Mouse (Mus musculus): Measurements from ENCODE around the gene Prdx3. TPM values are rescaled to one million over a fixed set of nuclear protein-coding genes. Genes with fewer than 3 reads are reported as not detected.
A peak's percentile ranks its signal among the peaks of the same experiment; 100 is the strongest.
"Not testable (repeated sequence)": the region's sequence is repeated elsewhere in the genome, so short reads cannot be mapped to it uniquely, and the experiment has no call there.

The Prdx3 gene
- polyA plus RNA-seq, 1 experiment from 2014 or later: 88.2 TPM

GRCm38 (mm10) chr19:60890391-60891122 is 16.2 kb upstream of the Prdx3 start:
- H3K4me2 ChIP-seq (replicated peaks): peak overlapping the region; percentile 61
- no peaks in the 10 kb centered on the region for H3K36me3 ChIP-seq
- no peaks in the 10 kb centered on the region for H3K27me3 ChIP-seq
- no peaks in the 10 kb centered on the region for H3K9me3 ChIP-seq
- peak; percentile 80 for ATAC-seq
- H3K4me1 ChIP-seq (replicated peaks): peaks cover 23% of the 10 kb centered on the region
- H3K4me3 ChIP-seq (replicated peaks): peak overlapping the region; percentile 86
- peak overlapping the region; percentile 96 for H3K27ac ChIP-seq
- under 1% methylated on average over 39 of the region's 41 CpGs for WGBS
- peak overlapping the region; percentile 88 for H3K9ac ChIP-seq (replicated peaks)

DNA sequence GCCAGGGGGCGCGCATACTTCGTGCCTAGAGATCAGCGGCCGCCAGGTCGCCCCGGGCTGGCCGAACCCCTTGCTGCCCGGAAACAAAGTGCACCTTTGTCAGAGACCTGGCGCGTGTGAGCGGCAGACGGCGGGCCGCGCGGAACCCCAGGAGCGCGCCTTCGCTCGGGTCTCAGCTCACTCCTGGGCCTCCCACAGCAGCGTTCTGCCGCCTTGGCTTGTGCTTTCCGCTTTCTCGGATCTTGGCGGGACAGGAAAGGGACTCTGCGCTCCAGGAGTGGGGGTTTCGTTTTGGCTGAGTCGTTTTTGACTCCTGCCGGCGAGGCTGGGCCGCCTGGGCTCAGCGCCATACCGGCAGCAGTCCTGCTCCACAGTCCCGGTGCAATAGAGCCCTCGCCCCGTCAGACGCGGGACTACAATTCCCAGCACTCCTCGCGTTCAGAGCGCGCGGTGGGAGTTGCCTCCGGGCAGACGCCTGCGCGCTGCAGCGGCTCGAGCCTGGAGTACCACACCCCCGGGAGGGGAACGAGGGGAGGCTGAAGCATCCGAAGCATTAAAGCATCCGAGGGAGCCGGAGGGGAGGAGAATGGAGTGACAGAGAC is 15.5 kb upstream of the Prdx3 start, which contains the start of gene Grk5:
Grk5 (plus strand) TSS at position 36 of the 602 bp plus-strand sequence.
- Histone ChIP-seq H3K4me2 (replicated peaks) (peak within 1 kb of the TSS; percentile 61), H3K9me3 (no peaks in the 10 kb centered on the region), H3K9ac (replicated peaks) (peak within 1 kb of the TSS; percentile 88), H3K4me3 (replicated peaks) (peak within 1 kb of the TSS; percentile 86), H3K27me3 (no peaks in the 10 kb centered on the region), H3K4me1 (replicated peaks) (peaks cover 23% of the 10 kb centered on the region), H3K36me3 (no peaks in the 10 kb centered on the region), H3K27ac (peak within 1 kb of the TSS; percentile 96)
- under 1% methylated on average over 55 of the region's 55 CpGs for WGBS
- ATAC-seq: peak; percentile 99

DNA sequence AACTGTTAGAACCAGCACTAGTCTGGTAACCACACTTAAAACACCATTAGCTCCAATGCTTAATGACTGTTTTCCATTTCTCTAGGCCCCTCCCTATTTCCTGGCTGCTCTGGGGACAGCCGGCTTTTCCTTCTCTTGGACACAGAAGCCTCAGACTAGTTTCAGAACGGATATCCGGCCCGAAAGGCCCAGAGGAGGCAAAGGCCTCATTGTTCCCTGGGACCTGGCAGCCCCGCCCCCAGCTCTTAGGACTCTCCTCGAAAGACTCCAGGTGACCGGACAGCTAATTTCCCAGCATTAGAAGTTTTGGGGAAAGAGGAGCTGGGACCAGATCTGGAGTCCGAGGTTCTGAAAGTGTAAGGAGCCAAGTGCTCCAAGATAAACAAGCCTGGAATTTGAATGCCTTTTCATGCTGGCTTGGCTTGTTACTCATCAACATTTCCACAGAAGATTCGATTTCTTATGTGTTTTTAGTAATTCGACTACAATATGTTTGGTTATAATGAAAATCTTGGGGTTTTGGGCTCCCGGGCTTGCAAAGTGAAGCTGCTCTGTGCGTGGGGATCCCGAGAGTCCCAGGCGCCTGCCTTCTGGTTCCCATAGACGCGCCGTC is 14.9 kb upstream of the Prdx3 start:
- Histone ChIP-seq H3K9ac (replicated peaks) (peak overlapping the region; percentile 88), H3K4me3 (replicated peaks) (peak overlapping the region; percentile 86), H3K4me1 (replicated peaks) (peaks cover 23% of the 10 kb centered on the region), H3K27me3 (no peaks in the 10 kb centered on the region), H3K4me2 (replicated peaks) (peak overlapping the region; percentile 61), H3K36me3 (no peaks in the 10 kb centered on the region), H3K9me3 (no peaks in the 10 kb centered on the region), H3K27ac (peak overlapping the region; percentile 96)
- ATAC-seq: peak; percentile 9
- 5% methylated on average over 17 of the region's 17 CpGs for WGBS

GRCm38 (mm10) chr19:60887637-60888036 is 13.3 kb upstream of the Prdx3 start:
- Histone ChIP-seq H3K4me3 (replicated peaks) (no peak overlapping the region), H3K4me1 (replicated peaks) (peaks cover 22% of the 10 kb centered on the region), H3K4me2 (replicated peaks) (no peak overlapping the region), H3K36me3 (no peaks in the 10 kb centered on the region), H3K9me3 (no peaks in the 10 kb centered on the region), H3K9ac (replicated peaks) (no peak overlapping the region), H3K27ac (no peak overlapping the region), H3K27me3 (no peaks in the 10 kb centered on the region)
- WGBS: 87% methylated on average over 2 of the region's 2 CpGs
- ATAC-seq: no peak

GRCm38 (mm10) chr19:60883129-60883528 is 8.8 kb upstream of the Prdx3 start:
- Histone ChIP-seq H3K4me2 (replicated peaks) (no peak overlapping the region), H3K27me3 (no peaks in the 10 kb centered on the region), H3K36me3 (no peaks in the 10 kb centered on the region), H3K4me1 (replicated peaks) (no peaks in the 10 kb centered on the region), H3K9ac (replicated peaks) (no peak overlapping the region), H3K27ac (no peak overlapping the region), H3K4me3 (replicated peaks) (no peak overlapping the region), H3K9me3 (no peaks in the 10 kb centered on the region)
- 0 out of 2 replicates have a peak, but pooled peaks have one; percentile 50 for ATAC-seq
- WGBS: 8% methylated on average over 3 of the region's 3 CpGs

DNA sequence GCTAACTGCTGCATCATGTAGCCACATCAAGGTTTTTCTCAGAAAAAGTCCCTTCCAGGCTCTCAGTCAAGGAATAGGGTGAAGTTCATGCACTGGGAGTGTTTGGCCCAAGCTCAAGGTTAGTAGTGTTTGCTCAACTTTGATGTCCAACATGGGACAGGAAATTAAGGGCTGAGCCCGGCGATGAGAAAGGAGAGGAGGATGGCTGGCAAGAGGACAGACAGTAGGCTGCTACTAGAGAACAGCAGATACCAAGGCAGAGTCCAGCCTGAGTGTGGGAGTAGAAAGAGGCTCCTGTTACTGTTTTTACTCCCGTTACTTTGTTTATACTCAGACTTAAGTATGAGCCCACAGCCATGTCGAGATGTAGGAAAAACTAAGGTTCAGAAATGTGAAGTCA is 855 bp downstream of the Prdx3 start:
- peak overlapping the region; percentile 19; the same call in 1 of the 2 replicates for H3K27ac ChIP-seq

DNA sequence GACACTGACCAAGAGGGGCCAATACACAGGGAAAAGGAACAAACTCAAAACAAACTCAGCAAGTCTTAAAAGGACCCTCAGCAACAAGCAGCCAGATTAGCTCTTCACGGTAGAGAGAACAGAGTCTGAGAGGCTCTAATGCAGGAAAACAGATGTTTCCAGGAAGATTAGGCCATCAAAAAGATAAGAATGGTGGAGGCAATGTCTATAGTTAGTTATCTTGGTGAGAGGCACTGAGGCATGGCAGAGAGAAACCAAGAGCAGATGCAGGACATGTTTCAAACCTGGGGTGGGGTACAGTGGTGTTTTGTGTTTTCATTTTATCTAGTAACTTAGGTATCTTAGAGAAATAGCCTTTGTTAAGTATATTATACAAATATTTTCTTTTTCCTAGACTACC is 2.1 kb downstream of the Prdx3 start:
- Histone ChIP-seq H3K4me2 (replicated peaks) (no peak overlapping the region), H3K4me3 (replicated peaks) (no peak overlapping the region), H3K27me3 (no peaks in the 10 kb centered on the region), H3K27ac (no peak overlapping the region), H3K9ac (replicated peaks) (no peak overlapping the region), H3K9me3 (no peaks in the 10 kb centered on the region), H3K36me3 (peaks cover 17% of the 10 kb centered on the region), H3K4me1 (replicated peaks) (peaks cover 12% of the 10 kb centered on the region)
- WGBS: 17% methylated on average over 1 of the region's 1 CpGs
- no peak for ATAC-seq

More for the DNA sequence above, 855 bp downstream of the Prdx3 start:
- no peaks in the 10 kb centered on the region for H3K27me3 ChIP-seq
- no peak for ATAC-seq
- H3K4me3 ChIP-seq (replicated peaks): peak overlapping the region; percentile 57
- H3K9ac ChIP-seq (replicated peaks): no peak overlapping the region
- H3K4me1 ChIP-seq (replicated peaks): peaks cover 12% of the 10 kb centered on the region
- H3K36me3 ChIP-seq: peaks cover 13% of the 10 kb centered on the region
- H3K4me2 ChIP-seq (replicated peaks): peak overlapping the region; percentile 59
- WGBS: 40% methylated on average over 4 of the region's 4 CpGs
- no peaks in the 10 kb centered on the region for H3K9me3 ChIP-seq

DNA sequence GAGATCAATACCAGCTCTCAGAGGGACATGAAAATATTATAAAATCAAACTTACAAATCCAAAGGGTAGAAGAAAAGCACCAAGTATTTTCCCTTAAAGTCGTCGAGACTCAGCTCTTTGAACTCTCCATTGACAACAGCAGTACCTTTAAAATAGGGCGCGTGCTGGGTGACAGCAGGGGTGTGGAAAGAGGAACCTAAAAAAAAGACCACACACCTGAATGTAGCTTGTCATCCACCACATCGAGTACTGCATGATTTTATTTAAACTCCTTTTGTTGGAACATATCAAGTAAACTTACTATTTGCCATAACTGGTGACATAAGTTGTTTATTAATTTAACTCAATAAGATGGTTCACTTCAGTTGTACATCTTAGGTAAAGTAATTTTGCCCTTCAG is 3.0 kb downstream of the Prdx3 start:
- Histone ChIP-seq H3K27ac (no peak overlapping the region), H3K4me3 (replicated peaks) (no peak overlapping the region), H3K9me3 (no peaks in the 10 kb centered on the region), H3K36me3 (peaks cover 17% of the 10 kb centered on the region), H3K4me1 (replicated peaks) (peaks cover 12% of the 10 kb centered on the region), H3K9ac (replicated peaks) (no peak overlapping the region), H3K27me3 (no peaks in the 10 kb centered on the region), H3K4me2 (replicated peaks) (no peak overlapping the region)
- 91% methylated on average over 5 of the region's 5 CpGs for WGBS
- ATAC-seq: no peak

DNA sequence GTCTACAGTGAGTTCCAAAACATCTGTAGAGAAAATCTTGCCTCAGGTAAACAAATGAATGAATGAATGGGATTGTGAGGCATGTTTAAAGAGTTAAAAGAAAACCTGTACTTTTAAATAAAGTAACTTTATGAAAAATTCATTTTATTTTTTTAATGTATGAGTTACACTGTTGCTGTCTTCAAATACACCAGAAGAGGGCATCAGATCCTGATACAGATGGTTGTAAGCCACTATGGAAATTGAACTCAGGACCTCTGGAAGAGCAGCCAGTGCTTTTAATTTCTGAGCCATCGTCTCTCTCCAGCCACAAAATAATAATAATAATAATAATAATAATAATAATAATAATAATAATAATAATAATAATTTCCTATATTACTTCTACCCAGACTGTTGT is 3.9 kb downstream of the Prdx3 start:
- peaks cover 12% of the 10 kb centered on the region for H3K4me1 ChIP-seq (replicated peaks)

GRCm38 (mm10) chr19:60866169-60866568 is 8.2 kb downstream of the Prdx3 start:
- WGBS: 98% methylated on average over 4 of the region's 4 CpGs
- not testable (repeated sequence) for ATAC-seq; H3K27ac ChIP-seq; H3K9me3 ChIP-seq; H3K4me1 ChIP-seq (replicated peaks); H3K27me3 ChIP-seq; H3K9ac ChIP-seq (replicated peaks); H3K4me3 ChIP-seq (replicated peaks); H3K4me2 ChIP-seq (replicated peaks)
- peaks cover 26% of the 10 kb centered on the region for H3K36me3 ChIP-seq

More for the DNA sequence above, 3.9 kb downstream of the Prdx3 start:
- no peak for ATAC-seq
- peaks cover 17% of the 10 kb centered on the region for H3K36me3 ChIP-seq
- WGBS: 93% methylated on average over 1 of the region's 1 CpGs
- no peaks in the 10 kb centered on the region for H3K27me3 ChIP-seq
- no peak overlapping the region for H3K27ac ChIP-seq
- no peak overlapping the region for H3K9ac ChIP-seq (replicated peaks)
- H3K4me2 ChIP-seq (replicated peaks): no peak overlapping the region
- H3K4me3 ChIP-seq (replicated peaks): no peak overlapping the region
- H3K9me3 ChIP-seq: no peaks in the 10 kb centered on the region

DNA sequence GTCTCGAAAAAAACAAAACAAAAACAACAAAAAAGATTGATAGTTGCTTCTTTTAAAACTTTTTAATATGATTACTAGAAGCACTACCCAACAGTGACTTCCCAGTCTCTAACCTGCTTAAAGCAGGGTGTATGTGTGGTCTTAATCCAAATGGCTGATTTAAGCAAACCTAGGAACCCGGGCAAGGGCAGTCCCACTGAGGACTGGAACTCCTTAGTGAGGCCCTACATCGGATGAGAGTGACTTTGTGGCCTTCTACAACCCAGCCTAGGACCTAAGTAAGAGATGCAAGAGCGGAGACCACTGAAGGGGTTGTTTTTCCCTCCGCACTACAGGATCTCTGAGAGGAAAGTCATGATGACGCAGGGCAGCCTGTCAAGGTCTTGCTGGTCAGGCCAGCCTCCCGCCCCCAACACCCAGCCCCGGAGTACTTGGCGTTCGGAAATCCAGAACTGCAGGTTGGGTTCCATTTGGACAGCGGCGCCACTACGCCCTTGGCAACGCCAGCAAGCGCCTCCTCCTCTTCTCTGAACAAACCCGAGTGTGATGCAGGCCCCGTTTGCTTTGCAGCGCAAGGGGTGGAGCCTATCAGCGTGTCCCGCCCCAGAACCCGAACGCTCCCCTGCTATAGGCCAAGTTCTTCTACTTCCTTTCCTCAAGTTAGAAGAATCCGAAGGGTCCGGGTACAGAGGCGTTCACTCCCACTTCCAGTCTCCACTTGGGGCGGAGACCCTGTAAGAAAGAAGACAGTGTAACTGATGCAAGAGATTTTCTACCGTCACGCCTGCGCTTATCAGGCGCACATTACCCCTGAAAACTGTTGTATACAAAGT is 13.3 kb downstream of the Prdx3 start, which contains the start of gene Sfxn4:
Sfxn4 (minus strand) TSS at position 612 of the 833 bp plus-strand sequence.
- H3K9ac ChIP-seq (replicated peaks): peak within 1 kb of the TSS; percentile 76
- no peaks in the 10 kb centered on the region for H3K9me3 ChIP-seq
- WGBS: 4% methylated on average over 30 of the region's 30 CpGs
- peak; percentile 99 for ATAC-seq
- H3K4me2 ChIP-seq (replicated peaks): peak within 1 kb of the TSS; percentile 70
- H3K27me3 ChIP-seq: no peaks in the 10 kb centered on the region
- peak within 1 kb of the TSS; percentile 77 for H3K27ac ChIP-seq
- peaks cover 19% of the 10 kb centered on the region for H3K36me3 ChIP-seq
- peaks cover 15% of the 10 kb centered on the region; the same call in 1 of the 2 replicates for H3K4me1 ChIP-seq (replicated peaks)
- peak within 1 kb of the TSS; percentile 65 for H3K4me3 ChIP-seq (replicated peaks)
